Mouse (Mus musculus) Patski (cell line): Measurements from ENCODE around the gene 4930596D02Rik. TPM values are rescaled to one million over a fixed set of nuclear protein-coding genes. Genes with fewer than 3 reads are reported as not detected.

Experiments
- ATAC-seq: fragments of 100-300 bp; one replicate; pipeline ENCODE4 v1.8.0; 2021
- CTCF ChIA-PET: fragments of 350-600 bp; sonication (Branson Sonifier 250); formaldehyde crosslinking; loops from one replicate; lab custom pipeline; 2022; ENCODE audit warnings: inconsistent platforms; lab: Charles Lee
- POLR2A ChIA-PET: fragments of 350-600 bp; sonication (Branson Sonifier 250); formaldehyde crosslinking; loops from one replicate; lab custom pipeline; 2022; ENCODE audit warnings: antibody characterized with exemption, inconsistent platforms; lab: Charles Lee
- DNase-seq: peaks from one replicate; pipeline ENCODE4 v3.0.0-alpha.2; 2011; ENCODE audit warnings: low read depth, low spot score
- H3K27me3 ChIP-seq: fragments of 371-371 bp; one replicate; pipeline ENCODE4 v1.5.1; 2021
- CTCF ChIP-seq: fragments of 100-300 bp; IDR thresholded peaks from one replicate; pipeline ENCODE4 v1.5.1; 2021
- in situ Hi-C: fragments of 300-500 bp; cut with MboI; formaldehyde crosslinking; loops from 3 replicates; pipeline ENCODE4 v1.11.1; 2018; ENCODE audit warnings: low pct_unique_long_range_greater_than_20kb, mixed read lengths
- polyA plus RNA-seq: library from polyadenylated mRNA; unstranded; gene quantifications from one replicate; pipeline ENCODE4 v1.2.3, GENCODE M21; 2021

The 4930596D02Rik gene
- not detected for polyA plus RNA-seq

GRCm38 (mm10) chr14:35811878-35812277 lies at the start of gene 4930596D02Rik:
Gene 4930596D02Rik, minus strand, starts transcription at chr14:35811978.
- TF ChIP-seq CTCF, result no peak
- no peaks in the 10 kb centered on the region for H3K27me3 ChIP-seq
- DNase-seq, result no peak
- ATAC-seq, result no peak
- POLR2A ChIA-PET, result no interaction called here
- in situ Hi-C loops, result no loop called here
- CTCF ChIA-PET, result no interaction called here

GRCm38 (mm10) chr14:35853254-35853653 lies 41.5 kb upstream of the 4930596D02Rik start:
- ChIA-PET POLR2A (interaction anchor here (0.7 kb wide), 1 partner anchor 824 kb away, joined by 3 read pairs; no protein-coding TSS in a partner anchor), CTCF (interaction anchor here (0.7 to 1.4 kb wide), 2 partner anchors 10 to 11 kb away, joined by 3 to 4 read pairs; no protein-coding TSS in a partner anchor)
- in situ Hi-C loops, result no loop called here
- no peak for TF ChIP-seq CTCF
- ATAC-seq (no peak), DNase-seq (no peak)
- no peaks in the 10 kb centered on the region for H3K27me3 ChIP-seq

GRCm38 (mm10) chr14:35845271-35845670 lies 33.5 kb upstream of the 4930596D02Rik start:
- CTCF ChIA-PET, result no interaction called here

GRCm38 (mm10) chr14:35842111-35842721 lies 30.4 kb upstream of the 4930596D02Rik start:
- ChIA-PET POLR2A (no interaction called here), CTCF (interaction anchor here (0.7 kb wide), 1 partner anchor 11 kb away, joined by 3 read pairs; no protein-coding TSS in a partner anchor)
- no peak for TF ChIP-seq CTCF
- in situ Hi-C loops, result no loop called here
- DNase-seq, result no peak
- no peaks in the 10 kb centered on the region for H3K27me3 ChIP-seq
- ATAC-seq, result no peak

More at GRCm38 (mm10) chr14:35845271-35845670, 33.5 kb upstream of the 4930596D02Rik start:
- in situ Hi-C loops, result no loop called here
- H3K27me3 ChIP-seq, result no peaks in the 10 kb centered on the region
- POLR2A ChIA-PET, result no interaction called here
- ATAC-seq (no peak), DNase-seq (no peak)
- TF ChIP-seq CTCF, result no peak

- H3K27me3 ChIP-seq, result no peaks in the 10 kb centered on the region
- ATAC-seq, result no peak
- in situ Hi-C loops, result no loop called here
- no peak for TF ChIP-seq CTCF
- POLR2A ChIA-PET, result no interaction called here
- CTCF ChIA-PET, result no interaction called here
- no peak for DNase-seq
Measured at GRCm38 (mm10) chr14:35792656-35793213, 19.0 kb downstream of the 4930596D02Rik start.

- CTCF ChIA-PET, result no interaction called here
- in situ Hi-C loops, result no loop called here
- ATAC-seq, result no peak
- POLR2A ChIA-PET, result no interaction called here
- TF ChIP-seq CTCF, result no peak
- no peaks in the 10 kb centered on the region for H3K27me3 ChIP-seq
- DNase-seq, result no peak
Measured at GRCm38 (mm10) chr14:35780033-35780432, 31.7 kb downstream of the 4930596D02Rik start.

GRCm38 (mm10) chr14:35773306-35773705 lies 38.5 kb downstream of the 4930596D02Rik start:
- ChIA-PET CTCF (no interaction called here), POLR2A (no interaction called here)
- no peaks in the 10 kb centered on the region for H3K27me3 ChIP-seq
- in situ Hi-C loops, result no loop called here
- DNase-seq (no peak), ATAC-seq (no peak)
- no peak for TF ChIP-seq CTCF
